Mouse (Mus musculus): Measurements from ENCODE around the gene Unc79. TPM values are rescaled to one million over a fixed set of nuclear protein-coding genes. Genes with fewer than 3 reads are reported as not detected.
A peak's percentile ranks its signal among the peaks of the same experiment; 100 is the strongest.

Gene Unc79
- total RNA-seq, 2 experiments from 2014 or later = 49.3 to 49.6 TPM

DNA sequence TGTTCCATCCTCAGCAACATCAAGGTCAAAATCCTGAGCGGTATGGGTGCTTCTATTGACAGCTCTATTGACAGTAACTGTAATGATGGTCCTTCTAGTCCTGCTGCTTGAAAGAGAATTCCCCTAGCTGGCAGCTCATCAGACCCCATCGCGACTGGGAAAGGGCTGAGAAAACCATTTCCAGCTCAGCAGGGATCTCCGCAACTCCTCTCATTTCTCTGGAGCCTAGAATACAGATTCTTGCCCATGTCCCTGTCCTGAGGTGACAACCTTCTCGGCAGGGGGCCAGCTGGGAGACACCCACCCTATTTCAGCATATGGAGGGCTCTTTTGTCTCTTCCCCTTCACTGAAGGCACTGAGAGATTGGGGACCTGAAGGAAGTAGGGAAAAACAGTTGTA is 244.3 kb downstream of the Unc79 start:
- no peak for DNase-seq (ENCODE audit: low spot score in 2 of 2)

DNA sequence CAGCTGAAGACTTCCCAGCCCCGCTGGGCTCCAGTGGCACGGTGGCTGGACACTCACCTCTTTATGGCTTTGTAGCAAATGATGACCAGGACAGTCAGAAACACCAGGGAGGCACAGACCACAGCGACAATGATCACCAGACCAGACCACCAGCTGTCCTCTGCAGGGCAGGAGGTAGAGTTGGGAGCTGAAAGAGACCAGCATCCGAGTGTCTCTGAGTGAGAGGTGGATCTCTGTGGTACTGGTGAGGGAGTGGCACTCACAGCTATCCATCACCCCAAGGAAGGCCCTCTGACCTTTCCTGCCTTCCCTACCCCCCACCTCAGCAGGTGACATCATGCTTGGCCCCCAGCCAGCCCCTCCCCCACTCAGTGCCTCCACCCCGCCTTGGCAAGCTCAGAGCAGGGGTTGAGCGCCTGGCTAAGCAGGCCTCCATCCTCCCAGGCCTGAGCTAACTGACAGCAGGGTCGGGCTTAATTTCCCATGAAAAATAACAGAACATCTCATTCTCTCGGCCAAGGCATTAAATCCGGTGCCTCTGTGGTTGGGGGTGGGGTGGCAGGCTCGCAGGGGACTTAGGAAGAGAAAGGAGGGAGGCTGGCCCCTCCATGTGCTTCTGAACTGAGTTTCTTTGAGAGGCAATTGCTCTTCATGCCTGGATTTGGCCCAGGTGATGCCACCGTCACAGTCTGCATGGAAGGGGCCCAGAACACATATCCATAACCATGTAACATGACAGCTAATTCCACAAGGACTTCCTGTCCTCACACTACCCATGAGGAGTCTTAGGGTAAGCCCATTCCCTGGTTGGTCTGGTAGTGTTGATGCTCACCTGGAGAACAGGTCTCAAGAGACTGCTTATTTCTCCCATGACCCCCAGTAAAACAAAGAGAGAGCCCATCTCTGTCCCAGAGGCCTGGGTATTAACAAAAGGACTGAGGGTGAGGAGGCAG is 254.2 kb downstream of the Unc79 start:
- peak in 1 of 2 experiments; percentile 26 for DNase-seq (ENCODE audit: low spot score in 2 of 2)

- DNase-seq (ENCODE audit: low spot score in 2 of 2) = peak; percentile 34 to 67
These were observed 256.9 kb downstream of the Unc79 start for GRCm38 (mm10) chr12:103205561-103205960.

- no peak for DNase-seq (ENCODE audit: low spot score in 2 of 2)
These were observed 260.9 kb downstream of the Unc79 start for GRCm38 (mm10) chr12:103209581-103209980.

GRCm38 (mm10) chr12:103211078-103211477 is 262.4 kb downstream of the Unc79 start:
- peak; percentile 24 to 57 for DNase-seq (ENCODE audit: low spot score in 2 of 2)

DNA sequence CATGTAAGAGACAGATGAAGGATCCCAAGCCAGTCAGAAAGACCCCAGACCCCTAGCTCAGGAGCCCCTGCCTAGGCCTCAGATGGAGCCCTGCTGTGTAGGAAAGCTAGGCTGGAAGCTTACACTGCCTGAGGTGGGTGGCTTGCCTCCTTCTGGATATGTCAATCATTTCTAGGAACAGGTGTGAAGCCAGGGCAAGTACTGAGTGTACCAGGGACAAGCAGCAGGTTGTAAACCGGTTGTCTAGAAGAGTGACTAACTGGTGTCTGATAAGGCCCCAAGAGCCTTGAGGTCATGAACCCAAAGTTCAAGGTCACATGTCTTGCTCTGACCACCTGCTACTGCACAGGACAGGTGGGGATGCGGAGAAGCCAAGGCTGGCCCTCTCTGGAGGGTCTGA is 264.9 kb downstream of the Unc79 start:
- no peak for DNase-seq (ENCODE audit: low spot score in 2 of 2)

GRCm38 (mm10) chr12:103214270-103214669 is 265.6 kb downstream of the Unc79 start:
- peak in 1 of 2 experiments; percentile 18 for DNase-seq (ENCODE audit: low spot score in 2 of 2)

DNA sequence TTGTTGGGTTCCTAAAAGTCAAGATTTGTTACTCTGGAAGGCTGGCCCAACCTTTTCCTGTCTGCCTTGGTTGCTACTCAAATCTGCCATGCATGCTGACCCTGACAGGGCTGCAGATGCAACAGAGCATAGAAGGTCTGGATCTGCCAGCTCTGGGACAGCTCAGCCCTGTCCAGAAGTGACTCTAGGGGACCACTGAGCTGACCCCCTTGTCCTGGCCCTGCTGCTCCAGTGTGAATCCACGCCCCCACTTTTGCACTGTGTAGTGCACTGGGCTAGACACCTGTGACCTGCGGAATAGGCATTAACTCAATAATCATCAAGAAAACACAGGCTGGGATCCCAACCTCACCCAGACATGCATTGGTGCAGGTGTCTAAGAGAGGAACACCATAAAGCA is 266.1 kb downstream of the Unc79 start:
- DNase-seq (ENCODE audit: low spot score in 2 of 2) = no peak

DNA sequence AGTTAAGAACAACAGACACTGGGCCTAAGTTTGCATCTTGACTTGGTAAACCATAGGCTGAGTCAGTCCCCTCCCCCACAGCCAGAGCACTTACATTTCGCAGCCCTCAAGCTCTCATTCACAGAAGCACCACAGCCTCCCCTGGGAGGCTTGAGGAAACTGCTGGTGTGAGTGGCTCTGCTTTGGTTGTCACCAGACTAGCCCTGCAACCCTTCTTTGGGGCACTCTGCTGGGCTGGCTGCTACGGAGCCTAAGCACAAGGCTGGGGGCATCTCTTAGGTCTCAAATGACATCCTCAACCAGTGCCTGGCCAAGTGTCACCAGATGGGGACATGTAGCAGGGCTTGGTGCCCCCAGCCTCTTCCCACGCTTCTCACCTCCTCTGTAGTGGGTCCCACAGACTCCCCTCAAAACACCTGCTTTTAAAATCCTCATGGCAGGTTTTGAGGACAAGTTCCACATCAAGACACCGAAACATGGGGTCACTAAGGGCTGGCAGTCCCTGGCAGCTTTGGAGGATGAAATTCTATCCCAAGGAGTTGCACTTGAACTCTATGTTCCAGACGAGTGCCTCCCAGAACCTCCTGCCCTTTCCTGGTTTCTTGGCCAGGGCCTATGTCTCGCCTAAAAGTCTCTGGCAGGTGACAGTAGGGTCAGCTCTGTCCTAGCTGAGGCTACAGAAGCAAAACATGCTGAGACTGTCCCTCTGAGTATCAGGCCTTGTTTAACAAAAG is 267.4 kb downstream of the Unc79 start:
- no peak for DNase-seq (ENCODE audit: low spot score in 2 of 2)

GRCm38 (mm10) chr12:103223671-103224070 is 275.0 kb downstream of the Unc79 start:
- DNase-seq (ENCODE audit: low spot score in 2 of 2) = no peak

DNA sequence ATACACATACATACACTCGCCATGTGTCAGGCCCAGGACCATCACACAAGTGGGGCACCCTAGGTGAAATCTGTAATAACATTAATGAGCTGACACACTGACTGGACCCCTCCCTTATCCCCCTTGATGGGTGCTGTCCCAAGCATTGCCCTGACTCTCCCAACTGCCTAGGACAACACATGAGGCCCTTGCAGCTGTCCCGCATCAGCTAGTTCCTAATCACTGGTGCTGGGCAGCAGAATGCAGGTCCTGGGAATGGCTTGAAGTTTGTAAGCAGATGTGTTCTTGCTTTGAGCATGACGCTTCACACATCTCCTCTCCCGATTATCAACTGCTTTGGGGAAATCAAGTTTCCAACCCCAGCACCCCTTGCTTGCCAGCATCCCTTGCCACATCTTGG is 277.5 kb downstream of the Unc79 start:
- DNase-seq (ENCODE audit: low spot score in 2 of 2) = no peak

DNA sequence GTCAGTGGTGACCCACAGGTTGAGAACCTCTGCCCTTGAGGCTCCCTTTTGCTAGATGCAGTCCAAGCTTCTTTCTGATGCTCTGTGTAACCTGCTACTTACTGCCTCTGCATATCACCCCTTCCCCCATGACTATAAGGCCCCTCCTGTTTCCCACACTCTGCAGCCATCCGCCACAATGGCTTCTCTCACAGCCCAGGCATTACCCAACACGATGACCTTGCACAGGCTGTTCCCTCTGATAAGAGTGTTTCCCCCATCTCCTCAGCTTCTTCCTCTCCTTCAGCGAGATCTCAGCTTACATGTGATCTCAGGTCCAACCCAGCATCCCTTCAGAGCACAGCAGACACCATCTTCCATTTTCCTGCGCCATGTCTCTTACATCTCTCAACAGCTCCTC is 280.4 kb downstream of the Unc79 start:
- DNase-seq (ENCODE audit: low spot score in 2 of 2) = no peak

Small RNA genes within 50 kb of the gene (microRNA-seq; reads per million reads assigned to microRNA genes)
- gene Gm44324 = 0 reads per million in 2 experiments

Other genes starting within 250 kb of the Unc79 start
- gene Itpk1, start 243.9 kb upstream of the Unc79 start, total RNA-seq (2021) = 10 to 100 TPM; 69.2 to 70.5 TPM
- 10 to 100 TPM; 23.5 to 26.6 TPM for gene Moap1, start 205.2 kb upstream of the Unc79 start, total RNA-seq (2021)
- 1 to 10 TPM; 4.9 to 5.1 TPM for gene Tmem251, start 205.1 kb upstream of the Unc79 start, total RNA-seq (2021)
- not detected for gene Gm28051, start 191.1 kb upstream of the Unc79 start, total RNA-seq (2021)
- gene Gon7, start 191.1 kb upstream of the Unc79 start, total RNA-seq (2021) = 10 to 100 TPM; 14.2 to 14.6 TPM
- 10 to 100 TPM; 31.6 to 32.5 TPM for gene Ubr7, start 190.9 kb upstream of the Unc79 start, total RNA-seq (2021)
- gene Gm20604, start 190.2 kb upstream of the Unc79 start, total RNA-seq (2021) = 10 to 100 TPM; 12.6 to 15.5 TPM
- gene Btbd7, start 70.4 kb upstream of the Unc79 start, total RNA-seq (2021) = 10 to 100 TPM; 19.2 to 19.6 TPM
- gene Cox8c, start 49.5 kb upstream of the Unc79 start, total RNA-seq (2021) = not detected